Mouse (Mus musculus) embryonic fibroblast, embryonic 13.5 days (primary cell): Measurements from ENCODE around the gene Atp8a2.

Experiments used
- CTCF ChIP-seq: IDR thresholded peaks from 2 replicates; pipeline ENCODE4 v1.5.1; 2011; ENCODE audit warnings: mild to moderate bottlenecking, control low read depth, low read length, moderate library complexity, borderline replicate concordance; ENCODE audit not compliant: insufficient read depth
- POLR2A ChIP-seq: IDR thresholded peaks from 2 replicates; pipeline ENCODE4 v1.6.1; 2011; ENCODE audit warnings: low read depth, mild to moderate bottlenecking, control low read depth, low read length, moderate library complexity

GRCm38 (mm10) chr14:59750005-59750404 is 447.0 kb downstream of the Atp8a2 start:
- TF ChIP-seq CTCF: no peak
- TF ChIP-seq POLR2A: no peak
